Mouse (Mus musculus) heart, embryonic 12.5 days (tissue): ENCODE measurements around the gene Cd84. TPM values are rescaled to one million over a fixed set of nuclear protein-coding genes. Genes with fewer than 3 reads are reported as not detected.
"Not testable (repeated sequence)": the region's sequence is repeated elsewhere in the genome, so short reads cannot be mapped to it uniquely, and the experiment has no call there.

ENCODE experiments used
- ATAC-seq: fragments of 200-750 bp; cut with Nextera tagmentation; 2 replicates; pipeline ENCODE4 v1.8.0; 2017; ENCODE audit warnings: moderate TSS enrichment, moderate library complexity; ENCODE audit not compliant: insufficient number of reproducible peaks, low FRiP score
- H3K27ac ChIP-seq: fragments of 300-500 bp; sonication (generic); 2 replicates; pipeline ENCODE4 v1.5.1; 2016; ENCODE audit warnings: mild to moderate bottlenecking, moderate library complexity; ENCODE audit not compliant: poor library complexity, severe bottlenecking
- H3K27me3 ChIP-seq: fragments of 300-500 bp; sonication (generic); replicated peaks from 2 replicates; pipeline ENCODE4 v1.6.1; 2016; ENCODE audit warnings: mild to moderate bottlenecking, moderate library complexity
- H3K36me3 ChIP-seq: fragments of 300-500 bp; sonication (generic); 2 replicates; pipeline ENCODE4 v1.6.1; 2016; ENCODE audit warnings: mild to moderate bottlenecking, moderate library complexity
- H3K4me1 ChIP-seq: fragments of 300-500 bp; sonication (generic); replicated peaks from 2 replicates; pipeline ENCODE4 v1.6.1; 2016; ENCODE audit warnings: mild to moderate bottlenecking
- H3K4me2 ChIP-seq: fragments of 300-500 bp; sonication (generic); 2 replicates; pipeline ENCODE4 v1.6.1; 2016; ENCODE audit warnings: mild to moderate bottlenecking, moderate library complexity
- H3K4me3 ChIP-seq: fragments of 300-500 bp; sonication (generic); 2 replicates; pipeline ENCODE4 v1.5.1; 2016; ENCODE audit warnings: mild to moderate bottlenecking
- H3K9ac ChIP-seq: fragments of 300-500 bp; sonication (generic); 2 replicates; pipeline ENCODE4 v1.6.1; 2016; ENCODE audit warnings: mild to moderate bottlenecking, moderate library complexity
- H3K9me3 ChIP-seq: fragments of 300-500 bp; sonication (generic); replicated peaks from 2 replicates; pipeline ENCODE4 v1.6.1; 2016; ENCODE audit warnings: mild to moderate bottlenecking, moderate library complexity
- WGBS: fragments of 180-500 bp; shearing (Covaris S2); methylation state at CpG from one replicate; pipeline ENCODE4 v1.1.7; 2016; 5-methylcytosine and 5-hydroxymethylcytosine counted together
- polyA plus RNA-seq: library from polyadenylated mRNA; unstranded; fragments of >200 nt; fragmentation: Nextera tagmentation; extraction: Ambion mirVana; gene quantifications from 2 replicates; pipeline ENCODE4 v1.2.1, GENCODE M21; 2016

The Cd84 gene
- polyA plus RNA-seq, result 0.98 and 1.7 TPM in 2 replicates

DNA sequence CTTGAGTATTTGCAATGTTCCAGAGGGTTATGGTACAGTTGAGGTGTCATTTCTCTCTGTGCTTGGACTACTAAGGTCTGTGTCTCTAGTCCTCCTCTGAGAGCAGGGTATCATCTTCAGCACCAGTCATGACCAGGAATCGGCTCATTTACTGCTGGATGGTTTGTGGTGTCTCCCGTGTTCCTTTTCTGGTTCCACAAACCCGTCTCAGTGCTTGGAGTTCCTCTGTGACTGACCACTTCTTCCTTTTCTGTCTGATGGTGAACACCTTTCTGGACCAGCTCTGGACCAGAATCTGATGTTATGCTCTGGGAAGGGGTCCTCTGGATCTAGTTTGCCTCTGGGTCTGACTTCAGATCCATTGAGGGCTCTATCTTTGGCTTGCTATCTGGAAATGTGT is at the start of gene Cd84:
Gene Cd84 (plus strand): TSS at position 210 of the 400 bp plus-strand sequence.
- no peak for ATAC-seq
- Histone ChIP-seq H3K27ac (no peak within 1 kb of the TSS), H3K9ac (no peak within 1 kb of the TSS), H3K4me1 (no peaks in the 10 kb centered on the region), H3K27me3 (no peaks in the 10 kb centered on the region), H3K4me3 (no peak within 1 kb of the TSS), H3K9me3 (no peaks in the 10 kb centered on the region), H3K36me3 (no peaks in the 10 kb centered on the region), H3K4me2 (no peak within 1 kb of the TSS)
- 78% methylated on average over 3 of the region's 3 CpGs for WGBS

DNA sequence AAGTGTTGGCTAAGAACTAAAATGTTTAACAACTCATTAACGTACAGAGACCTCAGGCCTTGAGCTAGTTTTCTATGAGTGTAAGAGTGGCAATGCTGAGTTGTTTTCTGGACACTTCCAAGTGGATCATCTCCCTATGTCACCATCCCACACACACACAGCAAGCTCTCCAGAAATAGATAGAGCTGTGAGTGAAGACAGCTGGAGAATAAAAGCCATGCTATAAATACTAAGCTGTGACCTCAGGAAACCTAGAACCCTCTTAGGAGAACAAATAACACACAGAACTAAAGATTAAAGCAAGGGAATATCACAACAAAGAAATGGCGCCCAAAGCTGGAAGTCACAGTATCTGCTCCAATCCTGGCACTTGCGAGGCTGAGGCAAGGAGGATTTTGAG is 48.0 kb upstream of the Cd84 start:
- Histone ChIP-seq H3K4me2 (no peak overlapping the region), H3K4me1 (0 out of 2 replicates have a peak, but pooled peaks cover 7% of the 10 kb centered on the region), H3K4me3 (no peak overlapping the region), H3K36me3 (no peaks in the 10 kb centered on the region), H3K9me3 (no peaks in the 10 kb centered on the region; the same call in 1 of the 2 replicates), H3K27me3 (no peaks in the 10 kb centered on the region), H3K9ac (no peak overlapping the region), H3K27ac (no peak overlapping the region)
- WGBS, result 85% methylated on average over 3 of the region's 3 CpGs
- ATAC-seq, result no peak

DNA sequence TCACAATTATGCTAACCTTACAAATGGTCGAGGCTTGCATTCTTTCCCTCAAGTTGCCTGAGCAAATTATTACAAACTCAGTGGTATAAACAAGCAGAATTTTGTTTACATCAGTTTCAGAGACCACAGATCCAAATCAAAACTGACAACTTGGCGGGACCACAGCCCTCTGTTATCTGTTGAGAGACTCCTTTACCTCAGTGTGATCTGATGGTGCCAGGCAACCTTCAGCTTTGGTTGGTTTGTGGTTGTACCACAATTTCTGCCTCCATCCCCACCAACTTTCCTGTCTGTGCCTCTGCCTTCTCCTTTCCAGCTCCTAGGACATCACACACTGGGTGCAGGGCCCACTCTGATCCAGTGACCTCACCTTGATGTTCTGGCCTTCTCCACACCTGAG is 43.3 kb upstream of the Cd84 start:
- 53% methylated on average over 2 of the region's 2 CpGs for WGBS
- Histone ChIP-seq H3K27ac (no peak overlapping the region), H3K27me3 (no peaks in the 10 kb centered on the region), H3K9me3 (no peaks in the 10 kb centered on the region; the same call in 1 of the 2 replicates), H3K9ac (no peak overlapping the region), H3K4me2 (no peak overlapping the region), H3K4me1 (no peaks in the 10 kb centered on the region), H3K4me3 (no peak overlapping the region), H3K36me3 (no peaks in the 10 kb centered on the region)
- no peak for ATAC-seq

DNA sequence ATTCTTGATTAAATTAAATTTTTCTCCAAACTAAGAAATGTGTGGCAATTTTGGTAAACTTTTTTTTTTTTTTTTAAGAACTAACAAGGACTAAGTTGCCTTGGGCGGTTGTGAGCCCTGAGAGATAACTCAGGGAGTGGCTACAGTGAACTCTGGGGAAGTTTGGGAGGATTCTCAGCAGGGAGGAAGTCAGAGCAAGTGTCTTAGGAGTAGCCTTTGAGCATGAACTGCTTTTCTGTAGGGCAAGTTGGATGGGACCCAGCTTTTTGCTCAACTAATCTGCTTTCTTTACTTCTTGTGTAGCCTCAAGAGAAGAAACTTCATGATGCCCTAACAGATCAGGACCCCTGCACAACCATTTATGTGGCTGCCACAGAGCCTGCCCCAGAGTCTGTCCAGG is 41.7 kb upstream of the Cd84 start:
- ATAC-seq, result no peak
- WGBS, result 43% methylated on average over 1 of the region's 1 CpGs
- H3K9ac ChIP-seq, result no peak overlapping the region
- H3K9me3 ChIP-seq, result no peaks in the 10 kb centered on the region
- no peak overlapping the region for H3K4me2 ChIP-seq
- no peaks in the 10 kb centered on the region for H3K4me1 ChIP-seq
- H3K4me3 ChIP-seq, result no peak overlapping the region
- no peak overlapping the region for H3K27ac ChIP-seq
- H3K36me3 ChIP-seq, result no peaks in the 10 kb centered on the region
- H3K27me3 ChIP-seq, result no peaks in the 10 kb centered on the region

DNA sequence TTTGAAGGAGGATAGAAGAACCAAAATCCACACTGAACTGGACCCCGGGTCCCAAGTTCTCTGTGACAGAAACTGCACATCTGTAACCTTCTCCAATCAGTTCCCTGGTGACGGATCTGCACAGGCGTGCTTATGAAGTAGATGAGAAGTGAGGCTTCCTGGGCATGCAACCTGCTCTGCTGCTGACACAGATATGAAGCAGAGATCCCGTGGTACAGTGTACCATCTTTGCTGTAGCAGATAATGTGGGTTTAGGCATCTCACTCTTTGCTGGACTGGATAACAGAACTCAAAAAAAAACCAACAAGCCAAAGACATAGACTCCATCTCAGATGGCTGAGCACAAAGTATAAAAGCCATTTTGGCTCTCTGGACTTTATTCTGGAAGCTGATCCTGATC is 39.8 kb upstream of the Cd84 start:
- Histone ChIP-seq H3K4me1 (no peaks in the 10 kb centered on the region), H3K36me3 (no peaks in the 10 kb centered on the region), H3K4me3 (no peak overlapping the region), H3K27me3 (no peaks in the 10 kb centered on the region), H3K9me3 (no peaks in the 10 kb centered on the region), H3K27ac (no peak overlapping the region), H3K9ac (no peak overlapping the region), H3K4me2 (no peak overlapping the region)
- 65% methylated on average over 4 of the region's 4 CpGs for WGBS
- no peak for ATAC-seq

DNA sequence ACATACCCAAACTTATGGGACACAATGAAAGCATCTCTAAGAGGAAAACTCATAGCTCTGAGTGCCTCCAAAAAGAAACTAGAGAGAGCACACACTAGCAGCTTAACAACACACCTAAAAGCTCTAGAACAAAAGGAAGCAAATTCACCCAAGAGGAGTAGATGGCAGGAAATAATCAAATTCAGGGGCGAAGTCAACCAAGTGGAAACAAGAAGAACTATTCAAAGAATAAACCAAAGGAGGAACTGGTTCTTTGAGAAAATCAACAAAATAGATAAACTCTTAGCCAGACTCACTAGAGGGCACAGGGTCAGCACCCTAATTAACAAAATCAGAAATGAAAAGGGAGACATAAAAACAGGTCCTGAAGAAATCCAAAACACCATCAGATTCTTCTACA is 28.4 kb upstream of the Cd84 start:
- not testable (repeated sequence) for H3K4me3 ChIP-seq, H3K4me2 ChIP-seq, H3K27me3 ChIP-seq, H3K9me3 ChIP-seq, ATAC-seq, H3K36me3 ChIP-seq, H3K27ac ChIP-seq, H3K9ac ChIP-seq, H3K4me1 ChIP-seq
- WGBS, result 64% methylated on average over 1 of the region's 1 CpGs

DNA sequence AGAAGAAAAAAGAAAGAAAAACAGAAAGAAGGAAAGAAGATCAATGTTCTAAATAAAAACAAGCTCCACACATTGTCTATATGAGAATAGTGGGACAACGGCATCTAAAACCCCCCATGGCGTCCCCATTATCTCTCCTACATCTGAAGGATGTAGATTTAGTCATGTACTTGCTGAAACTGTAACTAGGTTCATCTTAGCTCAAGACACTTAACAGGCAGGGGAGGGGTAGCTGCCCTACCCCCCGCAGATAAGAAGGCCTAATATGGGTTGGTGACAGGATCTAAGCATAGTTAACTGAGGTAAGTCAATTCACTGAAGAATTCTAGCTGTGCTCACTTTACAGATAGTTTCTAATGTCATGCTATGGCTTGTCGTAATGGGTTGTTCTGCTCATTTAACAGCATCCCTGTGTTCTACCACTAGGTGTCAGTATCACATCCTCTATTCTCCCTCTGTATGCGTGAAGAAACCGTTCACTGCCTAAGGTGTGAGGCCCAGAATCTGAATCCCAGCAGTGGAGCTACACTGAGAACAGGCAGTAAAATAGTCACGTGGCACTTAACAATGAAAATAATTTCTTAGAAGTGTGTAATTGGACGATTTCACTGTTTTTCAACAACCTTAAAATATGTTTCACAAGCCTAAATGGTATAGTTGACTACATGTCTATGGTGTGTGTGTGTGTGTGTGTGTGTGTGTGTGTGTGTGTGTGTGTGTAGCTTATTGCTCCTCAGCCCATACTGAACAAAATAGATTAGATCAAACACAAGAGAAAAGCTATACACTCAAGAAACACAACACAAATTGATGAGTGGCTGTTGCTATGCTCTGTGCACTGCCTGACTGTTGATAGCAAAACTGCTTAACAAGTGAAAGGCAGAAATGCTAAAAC is 23.7 kb upstream of the Cd84 start:
- Histone ChIP-seq H3K9ac (no peak overlapping the region), H3K4me3 (no peak overlapping the region), H3K4me2 (no peak overlapping the region), H3K27me3 (no peaks in the 10 kb centered on the region), H3K36me3 (no peaks in the 10 kb centered on the region), H3K27ac (no peak overlapping the region), H3K4me1 (0 out of 2 replicates have a peak, but pooled peaks cover 4% of the 10 kb centered on the region), H3K9me3 (no peaks in the 10 kb centered on the region)
- ATAC-seq, result peak; percentile 72; the same call in 1 of the 2 replicates
- WGBS, result 12% methylated on average over 8 of the region's 8 CpGs

DNA sequence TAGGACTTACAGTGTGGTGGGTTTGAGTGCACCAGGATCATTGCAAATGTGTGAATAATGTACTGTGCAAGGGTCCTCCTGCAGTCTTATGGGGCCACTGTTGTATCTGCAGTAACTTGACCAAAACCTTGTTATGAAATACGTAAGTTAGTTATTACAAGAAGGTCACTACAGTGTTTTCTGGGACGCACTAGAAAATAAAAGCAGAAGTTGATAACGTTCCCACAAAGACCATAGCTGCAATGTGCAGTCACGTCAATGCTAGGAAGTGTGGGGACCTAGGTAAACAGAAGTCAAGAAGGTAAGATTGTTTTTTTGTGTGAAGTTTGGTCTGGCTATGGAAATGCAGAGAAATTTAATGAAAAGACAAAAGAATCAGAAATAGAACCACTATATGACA is 22.5 kb upstream of the Cd84 start:
- Histone ChIP-seq H3K27ac (no peak overlapping the region), H3K4me3 (no peak overlapping the region), H3K36me3 (no peaks in the 10 kb centered on the region), H3K9me3 (no peaks in the 10 kb centered on the region), H3K4me1 (0 out of 2 replicates have a peak, but pooled peaks cover 4% of the 10 kb centered on the region), H3K27me3 (no peaks in the 10 kb centered on the region), H3K9ac (no peak overlapping the region), H3K4me2 (no peak overlapping the region)
- ATAC-seq, result no peak
- WGBS, result 64% methylated on average over 4 of the region's 4 CpGs

DNA sequence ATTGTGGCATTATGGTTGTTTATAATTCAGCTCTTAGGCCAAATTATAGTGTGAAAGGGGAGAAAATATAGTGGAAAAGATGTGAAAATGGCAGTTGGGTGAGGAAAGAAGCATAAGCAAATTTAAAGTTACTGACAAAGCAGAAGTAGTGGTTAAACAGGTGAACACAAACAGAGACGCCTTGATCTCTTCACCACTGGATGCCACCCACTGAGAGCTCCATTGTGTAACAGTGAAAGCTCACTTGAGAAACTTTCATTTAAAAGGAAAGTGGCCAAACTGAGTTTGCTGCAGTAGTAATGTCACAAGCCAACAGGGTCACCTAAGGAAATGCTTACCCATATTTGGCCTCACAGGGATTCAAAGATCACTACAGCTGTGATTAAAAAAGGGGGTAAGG is 18.2 kb upstream of the Cd84 start:
- no peaks in the 10 kb centered on the region for H3K36me3 ChIP-seq
- peaks cover 3% of the 10 kb centered on the region; the same call in 1 of the 2 replicates for H3K9me3 ChIP-seq
- WGBS, result 40% methylated on average over 1 of the region's 1 CpGs
- no peaks in the 10 kb centered on the region for H3K27me3 ChIP-seq
- no peak overlapping the region for H3K9ac ChIP-seq
- no peak overlapping the region for H3K4me2 ChIP-seq
- ATAC-seq, result no peak
- 0 out of 2 replicates have a peak, but pooled peaks cover under 1% of the 10 kb centered on the region for H3K4me1 ChIP-seq
- no peak overlapping the region for H3K4me3 ChIP-seq
- H3K27ac ChIP-seq, result no peak overlapping the region

DNA sequence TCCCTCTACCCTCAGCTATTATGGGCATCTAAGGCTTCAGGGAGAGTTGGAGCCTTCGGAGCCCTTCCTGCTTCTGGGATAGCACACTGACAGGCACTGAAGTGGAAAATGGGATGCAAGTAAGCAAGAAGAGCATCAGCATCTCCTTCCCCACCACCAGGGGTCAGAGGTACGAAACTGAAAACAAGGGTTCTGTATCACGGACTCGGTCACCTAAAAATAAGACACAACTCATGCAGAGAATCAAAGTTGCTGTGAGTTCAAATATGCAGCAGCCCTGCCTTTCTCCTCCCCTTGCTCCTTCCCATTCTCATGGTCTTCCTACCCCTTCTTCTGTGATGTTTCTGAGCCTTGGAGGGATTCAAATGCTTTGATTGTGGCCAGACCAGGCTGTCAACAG is 14.0 kb upstream of the Cd84 start:
- Histone ChIP-seq H3K4me3 (no peak overlapping the region), H3K27ac (no peak overlapping the region), H3K27me3 (no peaks in the 10 kb centered on the region), H3K4me1 (no peaks in the 10 kb centered on the region), H3K36me3 (no peaks in the 10 kb centered on the region), H3K9ac (no peak overlapping the region), H3K4me2 (no peak overlapping the region), H3K9me3 (peaks cover 3% of the 10 kb centered on the region; the same call in 1 of the 2 replicates)
- ATAC-seq, result no peak
- 37% methylated on average over 4 of the region's 4 CpGs for WGBS

DNA sequence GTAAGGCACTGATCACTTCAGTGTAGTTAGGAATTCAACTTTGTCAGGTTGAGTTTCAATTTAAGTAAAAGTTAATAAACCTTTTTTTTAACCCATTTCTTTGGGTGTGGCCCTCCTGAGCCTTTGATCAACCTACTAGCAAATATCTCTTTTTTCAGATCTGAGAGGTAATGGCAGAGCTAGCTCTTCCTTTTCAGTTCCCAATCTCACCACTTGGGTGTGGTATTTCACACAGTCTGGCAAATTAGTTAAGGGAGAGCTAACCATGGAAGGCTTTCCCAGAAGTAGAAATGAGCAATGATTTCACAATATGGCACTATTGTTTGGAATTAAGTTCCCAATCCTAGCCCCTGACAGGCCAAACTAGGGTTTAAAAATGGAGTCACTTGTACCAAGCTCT is 13.3 kb upstream of the Cd84 start:
- Histone ChIP-seq H3K9ac (no peak overlapping the region), H3K27ac (no peak overlapping the region), H3K4me1 (no peaks in the 10 kb centered on the region), H3K27me3 (no peaks in the 10 kb centered on the region), H3K9me3 (peaks cover 3% of the 10 kb centered on the region; the same call in 1 of the 2 replicates), H3K4me3 (no peak overlapping the region), H3K36me3 (no peaks in the 10 kb centered on the region), H3K4me2 (no peak overlapping the region)
- no peak for ATAC-seq
